Mouse (Mus musculus) thymus, adult 18-20 months (tissue): ENCODE results near the gene Bloc1s1.

ENCODE experiments used
- DNase-seq, 2 experiments: peaks; one replicate each; pipeline ENCODE4 v3.0.0; 2022; ENCODE audit warnings: mixed read lengths in 2 of 2

Gene Bloc1s1

GRCm38 (mm10) chr10:128923935-128924334, at the start of gene Bloc1s1:
Gene Bloc1s1 (minus strand): TSS chr10:128924035.
- DNase-seq: no peak

GRCm38 (mm10) chr10:128972841-128973240, 49.0 kb upstream of the Bloc1s1 start:
- no peak for DNase-seq

- DNase-seq: no peak
Measured at GRCm38 (mm10) chr10:128970740-128971250, 47.0 kb upstream of the Bloc1s1 start.

- DNase-seq: no peak
Measured at GRCm38 (mm10) chr10:128968341-128968749, 44.5 kb upstream of the Bloc1s1 start.

GRCm38 (mm10) chr10:128965871-128966270, 42.0 kb upstream of the Bloc1s1 start:
- DNase-seq: no peak

GRCm38 (mm10) chr10:128964961-128965360, 41.1 kb upstream of the Bloc1s1 start:
- no peak for DNase-seq

GRCm38 (mm10) chr10:128960590-128961584, 37.1 kb upstream of the Bloc1s1 start, which contains the start of gene Mettl7b:
Gene Mettl7b (minus strand): TSS chr10:128960988.
- DNase-seq: peak; percentile 32 to 35

- DNase-seq: no peak
Measured at GRCm38 (mm10) chr10:128960142-128960541, 36.3 kb upstream of the Bloc1s1 start.

- no peak for DNase-seq
Measured at GRCm38 (mm10) chr10:128958340-128958739, 34.5 kb upstream of the Bloc1s1 start.

- no peak for DNase-seq
Measured at GRCm38 (mm10) chr10:128950208-128950887, 26.5 kb upstream of the Bloc1s1 start.

- no peak for DNase-seq
Measured at GRCm38 (mm10) chr10:128947496-128947895, 23.7 kb upstream of the Bloc1s1 start.

- no peak for DNase-seq
Measured at GRCm38 (mm10) chr10:128945675-128946074, 21.8 kb upstream of the Bloc1s1 start.

GRCm38 (mm10) chr10:128940475-128941061, 16.7 kb upstream of the Bloc1s1 start:
- DNase-seq: no peak

GRCm38 (mm10) chr10:128938974-128939373, 15.1 kb upstream of the Bloc1s1 start:
- DNase-seq: no peak

GRCm38 (mm10) chr10:128938457-128938856, 14.6 kb upstream of the Bloc1s1 start:
- DNase-seq: no peak

- no peak for DNase-seq
Measured at GRCm38 (mm10) chr10:128937756-128938390, 14.0 kb upstream of the Bloc1s1 start.

GRCm38 (mm10) chr10:128935826-128936440, 12.1 kb upstream of the Bloc1s1 start:
- no peak for DNase-seq

GRCm38 (mm10) chr10:128934997-128935787, 11.4 kb upstream of the Bloc1s1 start:
- DNase-seq: no peak

- DNase-seq: no peak
Measured at GRCm38 (mm10) chr10:128933976-128934721, 10.3 kb upstream of the Bloc1s1 start.

GRCm38 (mm10) chr10:128933574-128933973, 9.7 kb upstream of the Bloc1s1 start, which contains the start of gene Itga7:
Gene Itga7 (plus strand): TSS chr10:128933818.
- no peak for DNase-seq
